Mouse (Mus musculus): ENCODE results near the gene Olfr39.
"Not testable (repeated sequence)": the region's sequence is repeated elsewhere in the genome, so short reads cannot be mapped to it uniquely, and the experiment has no call there.

Olfr39 gene

GRCm38 (mm10) chr9:20282051-20282450 lies at the start of gene Olfr39:
Gene Olfr39, plus strand, starts transcription at chr9:20282351.
- DNase-seq (ENCODE audit: low read depth, low spot score), result no peak

GRCm38 (mm10) chr9:20236819-20237218 lies 45.3 kb upstream of the Olfr39 start, which contains the start of gene Olfr872:
Gene Olfr872, plus strand, starts transcription at chr9:20237119.
- DNase-seq (ENCODE audit: low read depth, low spot score), result no peak

GRCm38 (mm10) chr9:20237378-20237777 lies 44.8 kb upstream of the Olfr39 start:
- DNase-seq (ENCODE audit: low read depth, low spot score), result no peak

- DNase-seq (ENCODE audit: low read depth, low spot score), result not testable (repeated sequence)
Measured at GRCm38 (mm10) chr9:20295562-20295961, 13.4 kb downstream of the Olfr39 start.

- DNase-seq (ENCODE audit: low read depth, low spot score), result no peak
Measured at GRCm38 (mm10) chr9:20298232-20298631, 16.1 kb downstream of the Olfr39 start, which contains the start of gene Olfr873. Gene Olfr873, plus strand, starts transcription at chr9:20298532.

GRCm38 (mm10) chr9:20335994-20336393 lies 53.8 kb downstream of the Olfr39 start, which contains the start of gene Olfr18:
Gene Olfr18, minus strand, starts transcription at chr9:20336094.
- no peak for DNase-seq (ENCODE audit: low read depth, low spot score)
